Mouse (Mus musculus): Measurements from ENCODE around the gene Adam12. TPM values are rescaled to one million over a fixed set of nuclear protein-coding genes. Genes with fewer than 3 reads are reported as not detected.
"Not testable (repeated sequence)": the region's sequence is repeated elsewhere in the genome, so short reads cannot be mapped to it uniquely, and the experiment has no call there.

The Adam12 gene
- polyA plus RNA-seq, 1 experiment from 2014 or later, result 2.3 TPM

DNA sequence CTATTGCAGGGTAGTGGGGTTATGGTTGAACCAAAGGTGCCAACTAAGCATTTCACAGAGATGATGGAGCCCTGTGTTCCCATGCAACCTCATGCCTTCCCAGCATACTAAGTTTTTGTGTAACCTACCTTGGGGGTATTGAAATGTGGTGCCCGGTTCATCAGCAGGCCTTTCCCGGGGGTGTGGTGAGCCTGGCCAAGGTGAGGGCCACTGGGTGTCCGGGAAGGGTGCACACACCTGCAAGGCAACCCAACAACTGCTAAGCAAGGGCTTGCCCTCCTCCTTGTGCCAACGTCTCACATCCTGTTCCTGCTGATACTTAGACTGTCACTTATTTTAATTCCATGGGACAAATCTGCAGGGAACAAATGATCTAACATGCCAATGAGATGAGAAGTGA lies 323.0 kb downstream of the Adam12 start:
- ATAC-seq (replicated peaks), result no peak
- no peaks in the 10 kb centered on the region for H3K4me1 ChIP-seq
- H3K36me3 ChIP-seq, result no peaks in the 10 kb centered on the region
- H3K9ac ChIP-seq (replicated peaks), result no peak overlapping the region
- no peak overlapping the region for H3K4me3 ChIP-seq
- H3K27ac ChIP-seq (replicated peaks), result no peak overlapping the region
- H3K9me3 ChIP-seq, result peaks cover 13% of the 10 kb centered on the region
- no peak overlapping the region for H3K4me2 ChIP-seq (replicated peaks)
- 85% methylated on average over 4 of the region's 4 CpGs for WGBS
- no peaks in the 10 kb centered on the region for H3K27me3 ChIP-seq

DNA sequence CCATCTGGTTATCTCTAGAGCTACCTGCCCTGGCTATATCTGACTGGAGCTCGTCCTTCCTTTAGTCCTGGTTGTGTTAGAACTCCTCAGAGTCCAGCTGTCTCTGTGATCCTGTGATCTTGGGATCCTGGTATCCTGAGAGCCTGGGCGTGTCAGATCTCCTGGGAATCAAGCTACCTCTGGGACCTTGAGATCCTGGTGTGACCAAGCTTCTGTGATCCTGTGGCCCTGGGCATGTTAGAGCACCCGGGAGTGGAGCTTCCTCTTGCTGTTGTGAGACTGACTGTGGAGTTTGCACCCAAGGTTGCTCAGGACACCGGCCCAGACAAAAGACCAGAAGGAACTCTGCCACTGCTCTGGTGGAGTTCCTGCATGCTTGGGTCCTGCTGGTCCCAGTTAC lies 332.6 kb downstream of the Adam12 start:
- Histone ChIP-seq H3K36me3 (no peaks in the 10 kb centered on the region), H3K9ac (replicated peaks) (no peak overlapping the region), H3K4me1 (no peaks in the 10 kb centered on the region), H3K27ac (replicated peaks) (no peak overlapping the region), H3K4me3 (no peak overlapping the region), H3K9me3 (no peaks in the 10 kb centered on the region), H3K4me2 (replicated peaks) (no peak overlapping the region), H3K27me3 (no peaks in the 10 kb centered on the region)
- ATAC-seq (replicated peaks), result no peak
- WGBS, result 94% methylated on average over 4 of the region's 4 CpGs

DNA sequence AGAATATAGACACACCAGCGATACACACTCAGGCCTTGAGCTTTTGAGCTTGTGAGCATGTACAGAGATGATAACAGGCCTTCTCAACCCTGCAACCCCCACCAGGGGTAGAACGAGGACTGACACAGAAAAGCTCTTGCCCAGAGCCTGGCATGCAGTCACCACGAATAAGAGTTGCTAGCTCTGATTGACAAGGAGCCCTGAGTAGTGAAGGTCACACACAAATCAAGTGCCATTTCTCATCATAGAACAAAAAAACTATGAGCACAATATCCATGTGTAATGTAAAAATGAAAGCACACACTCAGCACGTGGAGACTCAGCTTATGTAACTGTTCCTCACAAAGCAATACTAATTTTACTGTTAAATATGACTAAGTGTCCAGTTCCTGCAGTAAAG lies 340.1 kb downstream of the Adam12 start:
- 75% methylated on average over 4 of the region's 4 CpGs for WGBS
- no peak overlapping the region for H3K4me2 ChIP-seq (replicated peaks)
- H3K9ac ChIP-seq (replicated peaks), result no peak overlapping the region
- no peaks in the 10 kb centered on the region for H3K9me3 ChIP-seq
- no peak overlapping the region for H3K27ac ChIP-seq (replicated peaks)
- H3K4me3 ChIP-seq, result no peak overlapping the region
- no peaks in the 10 kb centered on the region for H3K36me3 ChIP-seq
- ATAC-seq (replicated peaks), result no peak
- no peaks in the 10 kb centered on the region for H3K4me1 ChIP-seq
- H3K27me3 ChIP-seq, result no peaks in the 10 kb centered on the region

DNA sequence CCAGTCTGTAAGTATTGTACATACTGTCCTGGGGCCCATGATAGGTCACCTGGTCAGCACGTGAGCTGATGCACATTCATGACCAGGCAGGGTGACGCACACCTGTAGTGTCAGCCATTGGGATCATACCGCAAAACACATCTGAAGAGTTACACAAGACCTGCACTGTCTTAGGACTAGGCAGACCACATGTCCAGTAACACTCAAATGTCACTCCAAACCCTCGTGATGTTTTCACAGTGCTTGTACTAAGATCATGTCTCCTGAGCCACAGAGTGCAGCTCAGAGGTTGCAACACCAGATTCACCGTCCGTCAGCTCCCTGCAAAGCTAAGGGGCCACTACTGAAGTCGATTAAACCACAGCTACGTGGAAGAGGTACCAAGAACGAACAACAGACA lies 340.6 kb downstream of the Adam12 start:
- WGBS, result 93% methylated on average over 9 of the region's 9 CpGs

DNA sequence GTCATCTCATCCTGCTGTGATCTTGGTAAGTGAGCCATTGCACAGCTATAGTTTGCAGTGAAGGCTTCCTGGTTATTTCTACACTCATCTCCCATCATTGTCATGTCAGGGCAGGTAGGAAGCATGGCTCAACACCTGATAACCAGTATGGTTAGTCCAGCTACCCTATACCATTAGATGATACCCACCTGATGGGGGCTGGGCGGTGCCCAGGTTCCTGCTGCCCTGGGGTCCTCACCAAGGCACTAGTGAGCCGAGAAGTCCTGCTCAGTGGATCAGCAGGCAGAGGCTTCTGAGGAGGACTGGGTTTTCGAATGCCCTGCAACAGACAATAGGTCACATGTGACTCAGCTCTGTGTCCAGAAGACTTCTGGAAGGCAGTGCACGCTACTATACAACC lies 342.0 kb downstream of the Adam12 start:
- Histone ChIP-seq H3K27me3 (no peaks in the 10 kb centered on the region), H3K4me1 (no peaks in the 10 kb centered on the region), H3K4me3 (no peak overlapping the region), H3K4me2 (replicated peaks) (no peak overlapping the region), H3K9me3 (no peaks in the 10 kb centered on the region), H3K9ac (replicated peaks) (no peak overlapping the region), H3K36me3 (no peaks in the 10 kb centered on the region), H3K27ac (replicated peaks) (no peak overlapping the region)
- WGBS, result 91% methylated on average over 4 of the region's 4 CpGs
- no peak for ATAC-seq (replicated peaks)

More for the DNA sequence above, 340.6 kb downstream of the Adam12 start:
- Histone ChIP-seq H3K9ac (replicated peaks) (no peak overlapping the region), H3K36me3 (no peaks in the 10 kb centered on the region), H3K9me3 (no peaks in the 10 kb centered on the region), H3K4me1 (no peaks in the 10 kb centered on the region), H3K4me2 (replicated peaks) (no peak overlapping the region), H3K27me3 (no peaks in the 10 kb centered on the region), H3K27ac (replicated peaks) (no peak overlapping the region), H3K4me3 (no peak overlapping the region)
- ATAC-seq (replicated peaks), result no peak

DNA sequence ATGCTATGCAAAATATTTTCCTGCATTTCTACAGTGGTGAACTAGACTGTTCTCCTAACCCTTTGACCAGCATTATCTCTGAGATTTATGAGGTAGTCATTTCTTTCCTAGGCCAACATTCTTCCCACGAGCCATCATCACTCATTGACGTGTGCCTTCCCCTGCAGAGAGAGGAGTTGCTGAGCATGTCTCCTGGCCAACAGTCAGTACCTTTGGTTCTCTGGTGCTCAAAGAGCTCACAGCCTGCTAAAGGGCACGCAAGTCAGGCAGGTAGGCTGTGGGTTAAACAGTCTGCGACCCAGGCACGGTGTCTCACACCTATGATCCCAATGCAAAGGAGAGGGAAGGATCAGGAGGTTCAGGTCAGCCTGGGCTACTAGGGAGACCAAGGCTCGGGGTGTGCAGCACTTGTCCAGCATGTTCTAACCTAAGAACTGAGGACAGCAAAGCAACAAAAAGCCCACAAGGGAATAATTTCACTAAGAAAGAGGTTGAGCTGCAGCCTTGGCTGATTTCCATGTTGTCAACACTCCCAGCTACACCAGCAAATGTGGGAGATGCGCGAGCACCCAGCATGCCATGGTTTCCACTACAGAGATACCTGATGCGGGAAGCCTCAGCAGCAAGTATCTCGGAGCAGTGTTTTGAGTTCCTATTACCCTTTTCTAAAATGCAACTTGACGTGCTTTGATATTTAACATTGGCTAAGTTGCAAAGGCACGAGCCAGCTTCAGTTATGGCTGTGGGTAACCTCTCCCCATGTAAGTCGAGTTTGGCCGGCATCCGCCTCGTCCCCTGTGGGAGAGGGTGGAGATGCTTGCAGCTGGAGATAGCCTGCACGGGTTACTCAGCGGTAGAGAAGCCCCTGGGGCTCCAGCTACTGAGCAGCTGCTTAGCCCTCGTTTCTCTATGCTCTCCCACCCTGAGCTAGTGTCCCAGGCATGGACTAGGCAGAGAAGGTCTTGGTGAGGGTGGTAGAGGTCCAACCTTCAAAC lies 342.7 kb downstream of the Adam12 start:
- H3K4me2 ChIP-seq (replicated peaks), result no peak overlapping the region
- 85% methylated on average over 19 of the region's 19 CpGs for WGBS
- no peaks in the 10 kb centered on the region for H3K27me3 ChIP-seq
- H3K36me3 ChIP-seq, result no peaks in the 10 kb centered on the region
- no peaks in the 10 kb centered on the region for H3K4me1 ChIP-seq
- no peak for ATAC-seq (replicated peaks)
- H3K4me3 ChIP-seq, result no peak overlapping the region
- no peak overlapping the region for H3K27ac ChIP-seq (replicated peaks)
- no peak overlapping the region for H3K9ac ChIP-seq (replicated peaks)
- no peaks in the 10 kb centered on the region for H3K9me3 ChIP-seq

DNA sequence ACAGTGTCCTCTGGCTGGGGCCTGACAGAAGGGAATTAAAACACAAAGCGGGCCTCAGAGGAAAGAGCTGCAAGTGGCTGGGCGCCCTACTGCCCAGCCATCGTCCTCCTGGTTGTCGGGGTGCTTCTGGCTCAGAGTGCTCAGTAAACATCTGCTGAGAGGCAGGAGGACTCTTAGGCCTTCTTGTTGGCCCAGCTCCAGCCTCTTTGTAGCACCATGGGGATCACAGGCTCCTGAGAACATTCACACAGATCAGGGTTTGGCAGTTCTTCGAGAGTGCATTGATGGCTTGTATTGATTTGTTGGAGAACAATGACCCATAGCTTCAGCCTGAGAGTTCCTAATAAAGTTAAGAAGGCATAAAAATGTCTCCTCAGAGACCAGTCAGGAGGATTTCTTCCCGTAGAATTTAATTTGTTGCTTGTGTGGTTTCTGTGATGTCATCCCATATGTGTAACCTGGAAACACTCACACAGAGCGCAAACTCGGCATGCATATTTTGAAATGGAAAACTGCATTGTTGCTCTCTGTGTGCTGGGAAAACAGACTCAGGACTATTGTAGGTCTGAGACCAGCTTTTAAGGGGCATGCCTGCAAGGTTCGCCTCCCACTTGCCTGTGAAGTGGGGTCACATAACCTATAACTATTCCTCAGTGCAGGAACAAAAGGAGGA lies 347.1 kb downstream of the Adam12 start:
- H3K36me3 ChIP-seq; H3K4me1 ChIP-seq; H3K9ac ChIP-seq (replicated peaks); H3K27ac ChIP-seq (replicated peaks); H3K4me2 ChIP-seq (replicated peaks); H3K4me3 ChIP-seq; H3K27me3 ChIP-seq; H3K9me3 ChIP-seq; ATAC-seq (replicated peaks): not testable (repeated sequence)
- 67% methylated on average over 5 of the region's 9 CpGs for WGBS

DNA sequence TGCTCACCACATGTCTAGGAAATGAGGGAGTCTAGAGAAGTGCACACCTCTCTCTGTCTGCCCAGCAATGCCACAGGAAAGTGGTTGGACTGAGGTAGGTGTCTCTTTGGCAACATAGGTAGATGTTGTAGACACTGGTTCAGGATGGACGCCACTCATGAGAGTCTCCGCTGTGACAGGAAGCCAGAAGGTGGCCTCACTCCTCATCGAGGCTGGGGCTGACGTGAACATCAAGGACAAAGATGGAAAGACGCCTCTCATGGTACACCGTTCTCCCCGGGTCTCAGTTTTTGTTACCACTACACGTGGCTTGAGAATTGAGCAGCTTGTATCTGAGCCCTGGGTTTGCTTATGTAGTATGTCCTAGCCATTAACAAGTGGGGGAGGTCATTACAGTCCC lies 352.2 kb downstream of the Adam12 start:
- no peaks in the 10 kb centered on the region for H3K36me3 ChIP-seq
- ATAC-seq (replicated peaks), result no peak
- 94% methylated on average over 8 of the region's 8 CpGs for WGBS
- H3K27ac ChIP-seq (replicated peaks), result no peak overlapping the region
- H3K9me3 ChIP-seq, result no peaks in the 10 kb centered on the region
- H3K4me1 ChIP-seq, result no peaks in the 10 kb centered on the region
- H3K4me2 ChIP-seq (replicated peaks), result no peak overlapping the region
- H3K9ac ChIP-seq (replicated peaks), result no peak overlapping the region
- no peaks in the 10 kb centered on the region for H3K27me3 ChIP-seq
- no peak overlapping the region for H3K4me3 ChIP-seq

DNA sequence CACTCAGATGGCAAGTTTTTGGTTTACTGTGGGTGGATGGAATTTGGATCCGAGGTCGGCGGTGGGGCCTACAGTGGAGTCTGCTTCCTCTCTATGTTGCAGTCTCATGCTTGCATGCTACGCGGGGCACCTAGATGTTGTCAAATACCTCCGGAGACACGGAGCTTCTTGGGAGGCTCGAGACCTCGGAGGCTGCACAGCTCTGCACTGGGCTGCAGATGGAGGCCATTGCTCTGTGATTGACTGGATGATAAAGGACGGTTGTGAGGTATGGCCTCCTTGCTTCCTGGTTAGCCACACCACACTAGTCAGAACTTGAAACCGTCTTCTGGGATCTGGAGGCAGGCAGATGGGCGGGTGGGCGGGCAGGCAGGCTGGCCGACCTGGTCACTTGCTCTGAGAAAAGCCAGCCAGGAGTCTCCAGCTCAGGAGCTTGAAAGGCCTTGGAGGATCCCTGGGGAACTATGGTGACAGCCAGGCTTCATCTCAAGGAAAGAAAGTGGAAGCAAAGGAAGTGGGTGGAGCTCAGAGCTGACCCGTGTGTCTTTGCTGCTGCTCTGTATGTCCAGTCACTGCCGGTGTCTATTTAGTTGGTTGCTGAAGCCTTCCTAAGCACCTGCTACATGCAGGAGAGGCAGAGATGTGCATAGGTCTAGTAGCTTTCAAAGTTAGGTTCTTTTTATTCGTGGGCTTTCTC lies 355.2 kb downstream of the Adam12 start:
- no peak for ATAC-seq (replicated peaks)
- 85% methylated on average over 17 of the region's 17 CpGs for WGBS
- no peaks in the 10 kb centered on the region for H3K36me3 ChIP-seq

DNA sequence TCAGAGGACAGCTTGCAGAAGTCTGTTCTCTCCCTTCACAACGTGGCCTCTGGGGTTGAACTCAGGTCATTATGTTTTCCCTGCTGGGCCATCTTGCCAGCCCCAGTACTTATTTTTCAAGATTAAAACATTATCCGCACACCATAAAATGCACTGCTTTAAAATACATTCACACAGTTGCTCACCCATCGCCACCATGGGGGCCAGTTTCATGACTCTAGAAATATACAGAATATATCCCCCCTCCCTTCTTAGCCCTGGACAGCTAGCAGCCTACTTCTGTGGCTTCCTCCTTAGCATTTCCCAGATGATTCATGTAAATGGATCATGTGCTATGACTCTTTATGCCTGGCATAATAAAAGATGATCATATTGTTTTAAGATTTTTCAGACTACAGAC lies 355.8 kb downstream of the Adam12 start:
- ATAC-seq (replicated peaks), result no peak
- no peak overlapping the region for H3K4me2 ChIP-seq (replicated peaks)
- no peak overlapping the region for H3K9ac ChIP-seq (replicated peaks)
- no peaks in the 10 kb centered on the region for H3K9me3 ChIP-seq
- H3K36me3 ChIP-seq, result no peaks in the 10 kb centered on the region
- 90% methylated on average over 3 of the region's 3 CpGs for WGBS
- no peaks in the 10 kb centered on the region for H3K27me3 ChIP-seq
- H3K4me3 ChIP-seq, result no peak overlapping the region
- H3K27ac ChIP-seq (replicated peaks), result no peak overlapping the region
- no peaks in the 10 kb centered on the region for H3K4me1 ChIP-seq

More for the DNA sequence above, 355.2 kb downstream of the Adam12 start:
- no peak overlapping the region for H3K4me2 ChIP-seq (replicated peaks)
- H3K9me3 ChIP-seq, result no peaks in the 10 kb centered on the region
- no peaks in the 10 kb centered on the region for H3K4me1 ChIP-seq
- H3K27me3 ChIP-seq, result no peaks in the 10 kb centered on the region
- H3K4me3 ChIP-seq, result no peak overlapping the region
- no peak overlapping the region for H3K27ac ChIP-seq (replicated peaks)
- no peak overlapping the region for H3K9ac ChIP-seq (replicated peaks)

DNA sequence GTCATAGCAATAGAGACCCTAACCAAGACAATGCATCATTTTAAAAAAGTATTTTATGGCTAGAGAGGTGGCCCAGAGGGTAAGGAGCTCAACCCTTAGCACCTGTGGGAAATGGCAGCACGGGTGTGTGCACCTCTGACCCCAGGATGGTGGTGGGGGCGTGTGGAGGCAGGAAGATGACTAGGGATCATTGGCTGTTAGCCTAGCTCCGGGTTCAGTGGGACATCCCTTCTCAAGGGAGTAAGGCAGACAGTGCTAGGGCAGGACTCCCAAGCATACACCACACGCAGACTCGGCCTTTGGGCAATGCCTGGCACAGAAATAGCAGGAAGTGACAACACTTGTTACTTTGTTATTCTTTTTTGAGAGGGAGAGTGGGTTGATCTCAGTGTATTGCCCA lies 359.2 kb downstream of the Adam12 start:
- Histone ChIP-seq H3K9me3 (no peaks in the 10 kb centered on the region), H3K27me3 (no peaks in the 10 kb centered on the region), H3K4me1 (no peaks in the 10 kb centered on the region), H3K4me3 (no peak overlapping the region), H3K4me2 (replicated peaks) (no peak overlapping the region), H3K27ac (replicated peaks) (no peak overlapping the region), H3K9ac (replicated peaks) (no peak overlapping the region), H3K36me3 (no peaks in the 10 kb centered on the region)
- WGBS, result 86% methylated on average over 5 of the region's 5 CpGs
- no peak for ATAC-seq (replicated peaks)

DNA sequence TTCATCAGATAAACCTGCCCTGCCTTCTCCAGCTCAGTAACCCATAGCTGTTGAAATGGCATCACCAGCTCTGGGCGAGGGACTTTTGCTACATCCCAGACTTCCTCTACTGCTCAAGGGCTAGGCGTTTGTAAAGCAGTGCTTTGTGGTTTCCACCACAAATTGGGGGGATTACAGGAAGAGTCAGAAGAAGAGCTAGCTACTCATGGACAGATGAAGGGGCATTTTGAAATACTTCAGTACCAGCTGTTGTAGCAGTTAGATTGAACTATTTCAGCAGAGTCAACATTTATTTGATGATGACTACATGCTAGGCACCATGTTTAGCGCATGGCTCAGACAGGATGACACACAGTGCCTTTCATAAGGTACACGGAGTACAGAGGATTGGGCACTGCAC lies 361.7 kb downstream of the Adam12 start:
- no peak overlapping the region for H3K4me2 ChIP-seq (replicated peaks)
- ATAC-seq (replicated peaks), result no peak
- 88% methylated on average over 4 of the region's 4 CpGs for whole genome bisulfite sequencing
- H3K4me1 ChIP-seq, result no peaks in the 10 kb centered on the region
- H3K27ac ChIP-seq (replicated peaks), result no peak overlapping the region
- no peaks in the 10 kb centered on the region for H3K36me3 ChIP-seq
- H3K9ac ChIP-seq (replicated peaks), result no peak overlapping the region
- no peak overlapping the region for H3K4me3 ChIP-seq
- no peaks in the 10 kb centered on the region for H3K27me3 ChIP-seq
- H3K9me3 ChIP-seq, result no peaks in the 10 kb centered on the region
